Mouse (Mus musculus) liver, embryonic 13.5 days (tissue): Measurements from ENCODE around the gene Pkn1. TPM values are rescaled to one million over a fixed set of nuclear protein-coding genes. Genes with fewer than 3 reads are reported as not detected.

Source experiments
- ATAC-seq: fragments of 200-750 bp; cut with Nextera tagmentation; 2 replicates; pipeline ENCODE4 v1.8.0; 2017; ENCODE audit warnings: low read depth, mild to moderate bottlenecking, moderate number of reproducible peaks, moderate library complexity
- DNase-seq: peaks from one replicate; pipeline ENCODE4 v3.0.0; 2022
- H3K27ac ChIP-seq: fragments of 300-500 bp; sonication (generic); 2 replicates; pipeline ENCODE4 v1.5.1; 2015; ENCODE audit warnings: moderate library complexity, mild to moderate bottlenecking, inconsistent platforms
- H3K27me3 ChIP-seq: fragments of 300-500 bp; sonication (generic); 2 replicates; pipeline ENCODE4 v1.6.1; 2015; ENCODE audit warnings: mild to moderate bottlenecking, inconsistent platforms
- H3K36me3 ChIP-seq: fragments of 300-500 bp; sonication (generic); 2 replicates; pipeline ENCODE4 v1.6.1; 2015; ENCODE audit warnings: mild to moderate bottlenecking, inconsistent platforms
- H3K4me1 ChIP-seq: fragments of 300-500 bp; sonication (generic); replicated peaks from 2 replicates; pipeline ENCODE4 v1.6.1; 2015; ENCODE audit warnings: inconsistent platforms
- H3K4me2 ChIP-seq: fragments of 300-500 bp; sonication (generic); 2 replicates; pipeline ENCODE4 v1.6.1; 2015; ENCODE audit warnings: inconsistent platforms, mild to moderate bottlenecking, moderate library complexity
- H3K4me3 ChIP-seq: fragments of 300-500 bp; sonication (generic); replicated peaks from 2 replicates; pipeline ENCODE4 v1.5.1; 2015; ENCODE audit warnings: mild to moderate bottlenecking, inconsistent platforms
- H3K9ac ChIP-seq: fragments of 300-500 bp; sonication (generic); 2 replicates; pipeline ENCODE4 v1.6.1; 2015; ENCODE audit warnings: mild to moderate bottlenecking, inconsistent platforms
- H3K9me3 ChIP-seq: fragments of 300-500 bp; sonication (generic); replicated peaks from 2 replicates; pipeline ENCODE4 v1.6.1; 2016; ENCODE audit warnings: inconsistent platforms
- WGBS: fragments of 180-500 bp; shearing (Covaris S2); methylation state at CpG from one replicate; pipeline ENCODE4 v1.1.7; 2015; ENCODE audit not compliant: insufficient replicate concordance; 5-methylcytosine and 5-hydroxymethylcytosine counted together
- polyA plus RNA-seq: library from polyadenylated mRNA; unstranded; fragments of >200 nt; fragmentation: Nextera tagmentation; extraction: Ambion mirVana; gene quantifications from 2 replicates; pipeline ENCODE4 v1.2.1, GENCODE M21; 2015

The Pkn1 gene
- polyA plus RNA-seq, 1 experiment from 2014 or later = 11.8 TPM

- Histone ChIP-seq H3K36me3 (peaks cover 78% of the 10 kb centered on the region), H3K4me2 (no peak overlapping the region), H3K9me3 (no peaks in the 10 kb centered on the region), H3K27me3 (no peaks in the 10 kb centered on the region), H3K9ac (no peak overlapping the region), H3K4me1 (peaks cover 22% of the 10 kb centered on the region), H3K27ac (peak overlapping the region; percentile 34; the same call in 1 of the 2 replicates), H3K4me3 (no peak overlapping the region)
- DNase-seq = no peak
- ATAC-seq = no peak
- WGBS = 76% methylated on average over 5 of the region's 5 CpGs
Measured at GRCm38 (mm10) chr8:83680603-83681002, 18.4 kb downstream of the Pkn1 start.

GRCm38 (mm10) chr8:83679866-83680265 lies 19.1 kb downstream of the Pkn1 start:
- Histone ChIP-seq H3K27ac (no peak overlapping the region), H3K4me1 (peaks cover 22% of the 10 kb centered on the region), H3K36me3 (peaks cover 71% of the 10 kb centered on the region), H3K4me2 (no peak overlapping the region), H3K9ac (no peak overlapping the region), H3K9me3 (no peaks in the 10 kb centered on the region), H3K4me3 (no peak overlapping the region), H3K27me3 (no peaks in the 10 kb centered on the region)
- ATAC-seq (no peak), DNase-seq (no peak)
- 83% methylated on average over 12 of the region's 12 CpGs for WGBS

- no peaks in the 10 kb centered on the region for H3K9me3 ChIP-seq
- H3K4me1 ChIP-seq = no peaks in the 10 kb centered on the region
- H3K27me3 ChIP-seq = no peaks in the 10 kb centered on the region
- no peak for ATAC-seq
- no peak for DNase-seq
- no peak overlapping the region for H3K4me3 ChIP-seq
- no peak overlapping the region for H3K9ac ChIP-seq
- H3K4me2 ChIP-seq = no peak overlapping the region
- peaks cover 61% of the 10 kb centered on the region for H3K36me3 ChIP-seq
- H3K27ac ChIP-seq = no peak overlapping the region
- 81% methylated on average over 5 of the region's 5 CpGs for WGBS
Measured at GRCm38 (mm10) chr8:83674497-83674896, 24.5 kb downstream of the Pkn1 start.

- peaks cover 4% of the 10 kb centered on the region; the same call in 1 of the 2 replicates for H3K27me3 ChIP-seq
- no peak overlapping the region for H3K4me2 ChIP-seq
- DNase-seq (no peak), ATAC-seq (peak; percentile 8; the same call in 1 of the 2 replicates)
- H3K9ac ChIP-seq = no peak overlapping the region
- 62% methylated on average over 5 of the region's 5 CpGs for WGBS
- H3K27ac ChIP-seq = no peak overlapping the region
- peaks cover 12% of the 10 kb centered on the region for H3K4me1 ChIP-seq
- peaks cover 46% of the 10 kb centered on the region for H3K36me3 ChIP-seq
- H3K4me3 ChIP-seq = no peak overlapping the region
- H3K9me3 ChIP-seq = no peaks in the 10 kb centered on the region
Measured at GRCm38 (mm10) chr8:83672936-83673335, 26.0 kb downstream of the Pkn1 start.

- 79% methylated on average over 16 of the region's 16 CpGs for WGBS
- ATAC-seq (no peak; the same call in 1 of the 2 replicates), DNase-seq (no peak)
- H3K9me3 ChIP-seq = no peaks in the 10 kb centered on the region
- H3K4me1 ChIP-seq = peaks cover 28% of the 10 kb centered on the region
- no peak overlapping the region for H3K4me3 ChIP-seq
- no peak overlapping the region for H3K9ac ChIP-seq
- peaks cover 34% of the 10 kb centered on the region for H3K36me3 ChIP-seq
- H3K27ac ChIP-seq = no peak overlapping the region
- H3K27me3 ChIP-seq = peaks cover 16% of the 10 kb centered on the region; the same call in 1 of the 2 replicates
- peak overlapping the region; percentile 63 for H3K4me2 ChIP-seq
Measured at GRCm38 (mm10) chr8:83669013-83669412, 30.0 kb downstream of the Pkn1 start.

- Histone ChIP-seq H3K9ac (peak overlapping the region; percentile 36; the same call in 1 of the 2 replicates), H3K4me1 (peaks cover 33% of the 10 kb centered on the region), H3K36me3 (peaks cover 30% of the 10 kb centered on the region), H3K9me3 (no peaks in the 10 kb centered on the region), H3K27me3 (peaks cover 16% of the 10 kb centered on the region; the same call in 1 of the 2 replicates), H3K4me2 (peak overlapping the region; percentile 63), H3K27ac (no peak overlapping the region), H3K4me3 (peak overlapping the region; percentile 35)
- peak; percentile 20; the same call in 1 of the 2 replicates for ATAC-seq
- DNase-seq = peak; percentile 36
- 47% methylated on average over 80 of the region's 80 CpGs for WGBS
Measured at GRCm38 (mm10) chr8:83668010-83668916, 30.7 kb downstream of the Pkn1 start.

- Histone ChIP-seq H3K9me3 (no peaks in the 10 kb centered on the region), H3K27ac (no peak overlapping the region), H3K36me3 (peaks cover 28% of the 10 kb centered on the region), H3K4me1 (peaks cover 39% of the 10 kb centered on the region), H3K27me3 (peaks cover 16% of the 10 kb centered on the region; the same call in 1 of the 2 replicates), H3K9ac (no peak overlapping the region), H3K4me3 (no peak overlapping the region), H3K4me2 (no peak overlapping the region)
- ATAC-seq (no peak), DNase-seq (no peak)
- WGBS = 72% methylated on average over 10 of the region's 10 CpGs
Measured at GRCm38 (mm10) chr8:83667526-83667925, 31.5 kb downstream of the Pkn1 start.

- WGBS = 75% methylated on average over 3 of the region's 3 CpGs
- no peak for DNase-seq
- H3K27me3 ChIP-seq = peaks cover 16% of the 10 kb centered on the region; the same call in 1 of the 2 replicates
- H3K4me1 ChIP-seq = peaks cover 46% of the 10 kb centered on the region
- H3K27ac ChIP-seq = no peak overlapping the region
- no peak overlapping the region for H3K4me2 ChIP-seq
- H3K9me3 ChIP-seq = no peaks in the 10 kb centered on the region
- no peak overlapping the region; the same call in 1 of the 2 replicates for H3K9ac ChIP-seq
- no peak overlapping the region for H3K4me3 ChIP-seq
- H3K36me3 ChIP-seq = peaks cover 23% of the 10 kb centered on the region
- no peak for ATAC-seq
Measured at GRCm38 (mm10) chr8:83666866-83667234, 32.1 kb downstream of the Pkn1 start.

- 35% methylated on average over 14 of the region's 14 CpGs for WGBS
- H3K4me3 ChIP-seq = no peak within 1 kb of the TSS
- peaks cover 16% of the 10 kb centered on the region; the same call in 1 of the 2 replicates for H3K27me3 ChIP-seq
- no peak within 1 kb of the TSS for H3K4me2 ChIP-seq
- DNase-seq (no peak), ATAC-seq (no peak)
- H3K36me3 ChIP-seq = peaks cover 16% of the 10 kb centered on the region
- H3K9ac ChIP-seq = no peak within 1 kb of the TSS; the same call in 1 of the 2 replicates
- H3K9me3 ChIP-seq = no peaks in the 10 kb centered on the region
- peaks cover 51% of the 10 kb centered on the region for H3K4me1 ChIP-seq
- H3K27ac ChIP-seq = no peak within 1 kb of the TSS; the same call in 1 of the 2 replicates
Measured at GRCm38 (mm10) chr8:83665969-83666865, 32.8 kb downstream of the Pkn1 start, which contains the start of gene Ptger1. Ptger1 (plus strand) TSS chr8:83666678.

- DNase-seq (no peak), ATAC-seq (no peak)
- Histone ChIP-seq H3K4me2 (no peak overlapping the region), H3K4me1 (peaks cover 62% of the 10 kb centered on the region), H3K9ac (no peak overlapping the region), H3K27ac (no peak overlapping the region), H3K36me3 (peaks cover 6% of the 10 kb centered on the region), H3K4me3 (no peak overlapping the region), H3K9me3 (no peaks in the 10 kb centered on the region), H3K27me3 (peaks cover 16% of the 10 kb centered on the region; the same call in 1 of the 2 replicates)
- WGBS = 49% methylated on average over 2 of the region's 2 CpGs
Measured at GRCm38 (mm10) chr8:83664931-83665625, 33.9 kb downstream of the Pkn1 start.
